Mouse (Mus musculus) bone marrow macrophage, adult 2 months (primary cell): ENCODE data around the gene Tmpo.

Experiments
- CTCF ChIP-seq: IDR thresholded peaks from 2 replicates; pipeline ENCODE4 v1.5.1; 2012; ENCODE audit warnings: low read depth, mild to moderate bottlenecking, low read length, moderate library complexity
- POLR2A ChIP-seq: IDR thresholded peaks from 2 replicates; pipeline ENCODE4 v1.6.1; 2012; ENCODE audit warnings: mild to moderate bottlenecking, low read depth, low read length, borderline replicate concordance

DNA sequence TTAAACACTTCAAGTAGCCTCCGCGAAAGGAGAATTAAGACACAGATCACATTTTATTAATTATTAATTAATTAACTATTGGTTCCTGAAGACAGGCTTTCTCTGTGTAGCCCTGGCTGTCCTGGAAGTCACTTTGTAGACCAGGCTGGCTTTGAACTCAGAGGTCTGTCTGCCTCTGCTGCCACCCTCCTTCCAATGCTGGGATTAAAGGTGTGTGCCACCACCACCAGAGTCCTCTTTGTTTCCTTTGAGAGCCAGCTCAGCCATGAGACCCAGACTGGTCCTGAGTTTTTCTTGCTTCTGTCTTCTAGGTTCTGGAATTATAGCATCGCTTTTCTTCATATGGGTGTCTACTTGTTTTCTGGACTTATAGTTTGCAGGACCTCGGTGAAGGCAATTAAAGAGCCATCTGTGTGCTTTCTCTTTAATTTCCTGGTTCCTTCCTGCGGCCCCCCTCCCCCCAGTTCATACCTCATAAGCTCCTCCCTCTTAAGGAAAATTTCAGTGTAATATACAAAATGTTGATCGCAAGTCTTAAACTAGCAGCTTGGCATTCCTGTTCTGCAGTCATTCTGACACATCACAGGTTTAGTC is 47.9 kb upstream of the Tmpo start:
- TF ChIP-seq CTCF = no peak
- no peak for TF ChIP-seq POLR2A
